Mouse (Mus musculus) testis, adult 2 months (tissue): ENCODE measurements around the gene Itpkb. TPM values are rescaled to one million over a fixed set of nuclear protein-coding genes. Genes with fewer than 3 reads are reported as not detected.
"Not testable (repeated sequence)": the region's sequence is repeated elsewhere in the genome, so short reads cannot be mapped to it uniquely, and the experiment has no call there.

Experiments used
- H3K27ac ChIP-seq: fragments of 200-500 bp; 2 replicates; pipeline ENCODE4 v1.5.1; 2012; ENCODE audit warnings: low read depth, low read length; ENCODE audit not compliant: control insufficient read depth, insufficient read depth
- H3K27me3 ChIP-seq: fragments of 200-500 bp; 2 replicates; pipeline ENCODE4 v1.6.1; 2012; ENCODE audit warnings: mild to moderate bottlenecking, low read length, moderate library complexity; ENCODE audit not compliant: control insufficient read depth, insufficient read depth
- H3K36me3 ChIP-seq: fragments of 200-500 bp; 2 replicates; pipeline ENCODE4 v1.6.1; 2012; ENCODE audit warnings: mild to moderate bottlenecking, low read length; ENCODE audit not compliant: control insufficient read depth, insufficient read depth
- H3K4me1 ChIP-seq: fragments of 200-500 bp; 2 replicates; pipeline ENCODE4 v1.6.1; 2012; ENCODE audit warnings: low read length; ENCODE audit not compliant: control insufficient read depth, insufficient read depth
- H3K4me3 ChIP-seq: fragments of 200-500 bp; 2 replicates; pipeline ENCODE4 v1.5.1; 2012; ENCODE audit warnings: low read depth, mild to moderate bottlenecking, low read length, moderate library complexity, mixed read lengths; ENCODE audit not compliant: control insufficient read depth
- CTCF ChIP-seq: fragments of 200-500 bp; IDR thresholded peaks from 2 replicates; pipeline ENCODE4 v1.5.1; 2012; ENCODE audit warnings: low read depth, mild to moderate bottlenecking, inconsistent platforms, low read length, moderate library complexity; ENCODE audit not compliant: control insufficient read depth, insufficient read depth, insufficient replicate concordance
- POLR2A ChIP-seq: fragments of 200-500 bp; IDR thresholded peaks from 2 replicates; pipeline ENCODE4 v1.6.1; 2012; ENCODE audit warnings: low read depth, mild to moderate bottlenecking, inconsistent platforms, low read length, moderate library complexity; ENCODE audit not compliant: control insufficient read depth
- polyA plus RNA-seq: library from polyadenylated mRNA; depleted of rRNA; stranded (reverse); fragments of >200 nt; gene quantifications from 2 replicates; pipeline ENCODE4 v1.2.3, GENCODE M21; 2012

The Itpkb gene
- polyA plus RNA-seq, 1 experiment: 9.9 TPM

DNA sequence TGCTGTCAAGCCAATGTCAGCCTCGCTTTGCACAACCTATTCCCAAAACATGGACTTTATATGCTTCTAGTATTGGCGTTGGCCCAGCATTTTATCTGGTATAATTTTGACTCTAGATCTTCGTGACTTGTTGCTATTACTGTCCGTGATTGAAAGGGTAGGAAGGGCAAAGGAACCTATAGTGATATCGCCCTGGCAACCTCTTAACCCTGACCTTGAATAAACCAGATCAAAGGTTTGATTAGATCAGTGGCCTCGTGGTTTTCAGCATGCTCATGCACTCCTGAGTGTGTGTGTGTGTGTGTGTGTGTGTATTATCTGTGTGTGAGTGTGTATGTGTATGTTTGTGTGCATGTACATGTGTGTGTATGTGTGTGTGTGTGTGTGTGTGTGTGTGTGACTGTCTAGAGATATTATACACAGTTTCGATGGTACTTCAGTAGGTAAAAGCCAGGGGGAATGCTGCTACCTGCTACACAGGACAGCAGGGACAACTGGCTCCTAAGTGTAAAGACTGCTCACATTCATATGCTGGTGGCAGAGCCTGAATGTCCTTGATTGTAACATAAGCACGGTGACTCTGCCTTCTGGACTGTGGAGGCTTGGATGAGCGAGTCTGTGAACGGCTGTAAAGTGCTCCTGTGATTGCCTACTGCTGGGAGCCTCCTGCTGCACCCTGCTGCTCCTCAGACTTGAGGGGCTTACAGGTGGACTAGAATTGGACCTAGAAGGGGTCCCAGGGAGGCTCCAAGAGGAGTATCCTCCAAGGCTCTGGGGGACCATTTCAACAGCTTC is 40.8 kb downstream of the Itpkb start:
- no peak for TF ChIP-seq POLR2A
- H3K4me1 ChIP-seq: peaks cover 14% of the 10 kb centered on the region
- peak overlapping the region; percentile 43; the same call in 1 of the 2 replicates for H3K27ac ChIP-seq
- no peaks in the 10 kb centered on the region for H3K36me3 ChIP-seq
- no peaks in the 10 kb centered on the region for H3K27me3 ChIP-seq
- no peak overlapping the region for H3K4me3 ChIP-seq

DNA sequence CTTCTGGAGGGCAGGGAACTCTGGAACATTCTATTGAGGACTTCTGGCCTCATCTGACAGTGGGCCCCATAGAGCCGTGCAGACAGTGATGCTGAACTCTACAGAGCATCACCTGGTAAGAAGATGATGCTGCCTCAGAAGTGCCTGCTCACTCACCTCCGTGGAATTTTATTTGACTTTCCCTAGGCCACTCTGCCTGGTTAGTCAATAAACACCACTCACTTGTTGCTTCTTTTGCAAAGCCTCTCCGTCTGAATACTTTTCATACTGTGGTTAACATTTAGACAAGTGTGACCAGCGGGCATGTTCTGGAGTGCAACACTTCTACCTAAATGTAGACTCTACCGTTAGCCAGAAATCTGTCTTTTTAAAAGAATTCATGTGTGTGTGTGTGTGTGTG is 42.0 kb downstream of the Itpkb start:
- H3K4me1 ChIP-seq, H3K27me3 ChIP-seq, H3K4me3 ChIP-seq, H3K36me3 ChIP-seq, H3K27ac ChIP-seq: not testable (repeated sequence)

- H3K4me1 ChIP-seq: peaks cover 4% of the 10 kb centered on the region
- no peaks in the 10 kb centered on the region for H3K36me3 ChIP-seq
- H3K27ac ChIP-seq: no peak overlapping the region
- no peak for TF ChIP-seq CTCF
- no peak for TF ChIP-seq POLR2A
- no peak overlapping the region for H3K4me3 ChIP-seq
- no peaks in the 10 kb centered on the region for H3K27me3 ChIP-seq
These were observed 46.3 kb downstream of the Itpkb start for GRCm38 (mm10) chr1:180376598-180376997.

DNA sequence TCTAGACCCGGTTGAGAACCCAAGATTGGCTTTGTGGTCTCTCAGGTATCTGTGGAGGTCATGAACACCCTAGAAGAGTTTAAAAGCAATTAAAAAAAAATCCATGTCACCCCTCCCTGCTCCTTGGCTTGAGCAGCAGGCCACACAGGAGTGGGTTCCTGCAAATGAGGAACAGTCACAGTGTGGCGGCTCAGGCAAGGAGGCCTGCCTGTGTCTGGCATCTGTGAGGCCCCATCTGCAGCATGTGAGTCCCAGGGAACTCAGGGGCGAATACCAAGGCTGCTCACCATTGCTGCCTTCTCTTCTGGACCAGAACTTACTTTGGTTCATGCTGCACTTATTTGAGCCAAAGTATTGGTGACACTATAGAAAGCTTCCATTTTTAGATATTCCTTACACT is 49.3 kb downstream of the Itpkb start:
- Histone ChIP-seq H3K36me3 (no peaks in the 10 kb centered on the region), H3K4me1 (peaks cover 4% of the 10 kb centered on the region; the same call in 1 of the 2 replicates), H3K27me3 (no peaks in the 10 kb centered on the region), H3K4me3 (no peak overlapping the region), H3K27ac (no peak overlapping the region)
- TF ChIP-seq CTCF (no peak), POLR2A (no peak)

GRCm38 (mm10) chr1:180382358-180382757 is 52.1 kb downstream of the Itpkb start:
- peak overlapping the region; percentile 45; the same call in 1 of the 2 replicates for H3K27ac ChIP-seq
- no peaks in the 10 kb centered on the region for H3K27me3 ChIP-seq
- no peak overlapping the region; the same call in 1 of the 2 replicates for H3K4me3 ChIP-seq
- TF ChIP-seq POLR2A (no peak), CTCF (no peak)
- H3K4me1 ChIP-seq: peaks cover 7% of the 10 kb centered on the region
- no peaks in the 10 kb centered on the region for H3K36me3 ChIP-seq

- Histone ChIP-seq H3K4me1 (peaks cover 16% of the 10 kb centered on the region), H3K27ac (no peak overlapping the region; the same call in 1 of the 2 replicates), H3K27me3 (no peaks in the 10 kb centered on the region), H3K36me3 (no peaks in the 10 kb centered on the region), H3K4me3 (no peak overlapping the region)
- TF ChIP-seq POLR2A: no peak
- TF ChIP-seq CTCF: no peak
These were observed 53.6 kb downstream of the Itpkb start for GRCm38 (mm10) chr1:180383884-180384283.

DNA sequence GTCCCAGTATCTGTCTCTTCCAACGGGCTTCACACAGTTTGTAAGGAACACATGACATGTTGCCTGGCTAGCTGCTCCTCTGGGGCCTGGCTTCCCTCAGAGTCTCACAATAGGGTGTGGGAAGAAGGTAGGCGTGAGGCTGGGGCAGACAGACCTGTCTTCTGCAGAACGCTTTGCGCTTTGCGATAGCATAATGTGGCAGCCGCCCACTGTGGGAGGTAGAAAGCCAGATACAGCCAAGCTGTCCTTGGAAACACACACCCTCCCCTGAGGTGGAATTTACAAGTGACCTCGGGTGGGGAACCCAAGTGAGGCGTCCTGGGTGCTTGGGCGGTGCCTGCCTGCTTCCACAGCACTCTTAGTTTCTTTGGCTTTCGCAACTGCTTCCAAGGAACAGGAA is 54.2 kb downstream of the Itpkb start:
- Histone ChIP-seq H3K4me1 (peaks cover 16% of the 10 kb centered on the region), H3K27ac (peak overlapping the region; percentile 51), H3K36me3 (no peaks in the 10 kb centered on the region), H3K4me3 (no peak overlapping the region), H3K27me3 (no peaks in the 10 kb centered on the region)
- TF ChIP-seq POLR2A (no peak), CTCF (no peak)

DNA sequence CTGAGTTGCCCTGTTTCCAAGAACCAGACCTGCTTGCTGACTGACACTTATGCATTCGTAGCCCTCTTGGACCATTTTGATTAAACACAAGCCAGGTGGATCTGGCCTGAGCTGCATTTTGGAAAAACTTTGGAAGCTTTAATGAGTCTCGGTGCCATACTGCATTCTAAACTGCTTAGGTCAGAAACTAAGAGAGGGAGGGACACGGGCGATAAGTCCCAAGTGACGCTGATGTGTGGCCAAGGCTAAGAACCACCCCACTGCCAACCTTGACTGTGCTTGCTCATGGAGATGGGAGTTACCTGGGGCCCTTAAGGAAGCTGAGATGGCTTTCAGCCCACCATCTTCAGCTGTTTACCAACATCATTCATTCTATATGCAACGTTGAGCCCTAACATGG is 55.0 kb downstream of the Itpkb start:
- Histone ChIP-seq H3K4me3 (no peak overlapping the region), H3K27me3 (no peaks in the 10 kb centered on the region), H3K4me1 (peaks cover 18% of the 10 kb centered on the region), H3K36me3 (no peaks in the 10 kb centered on the region), H3K27ac (no peak overlapping the region)
- TF ChIP-seq CTCF (no peak), POLR2A (no peak)
